Mouse (Mus musculus) liver, adult 2 months (tissue): ENCODE data around the gene Ubtd2.

Source experiments
- CTCF ChIP-seq: fragments of 200-500 bp; IDR thresholded peaks from 2 replicates; pipeline ENCODE4 v1.5.1; 2011; ENCODE audit warnings: low read depth, low read length, control low read depth
- POLR2A ChIP-seq: fragments of 200-500 bp; IDR thresholded peaks from 2 replicates; pipeline ENCODE4 v1.6.1; 2011; ENCODE audit warnings: low read length, control low read depth; ENCODE audit not compliant: insufficient read depth; ENCODE audit errors: extremely low read depth

GRCm38 (mm10) chr11:32424600-32424999 lies 30.6 kb upstream of the Ubtd2 start:
- TF ChIP-seq POLR2A, result no peak
- TF ChIP-seq CTCF, result no peak
